Mouse (Mus musculus): Measurements from ENCODE around the gene Fto.

DNA sequence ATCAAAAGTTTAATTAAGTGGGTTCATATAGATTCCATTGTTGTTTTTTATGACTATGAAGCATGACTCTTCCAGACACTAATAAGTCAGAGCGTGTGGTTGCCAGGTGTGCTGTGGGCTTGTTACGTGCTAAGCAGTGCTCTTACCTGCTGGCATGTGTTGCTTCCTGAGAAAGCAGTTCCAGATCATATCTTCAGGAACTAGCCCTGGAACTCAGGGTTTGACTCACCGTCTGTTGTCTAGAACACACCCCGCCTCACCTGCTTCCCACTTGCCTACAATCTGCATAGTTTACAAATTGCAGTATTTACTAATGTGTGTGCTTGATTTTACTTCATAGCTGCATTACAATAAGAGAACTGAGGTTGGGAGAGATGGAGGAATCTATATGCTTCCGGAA, 84.7 kb downstream of the Fto start:
- TF ChIP-seq CTCF (conservative IDR thresholded peaks at IDR 0.05; ENCODE audit: low read length) (no peak), NANOG (IDR thresholded peaks at IDR 0.05; ENCODE audit: borderline replicate concordance, low read length) (no peak)
